Mouse (Mus musculus) adrenal gland, adult 2 months (tissue): ENCODE data around the gene Suclg2. TPM values are rescaled to one million over a fixed set of nuclear protein-coding genes. Genes with fewer than 3 reads are reported as not detected.
A peak's percentile ranks its signal among the peaks of the same experiment; 100 is the strongest.

Source experiments
- DNase-seq: peaks from one replicate; pipeline ENCODE4 v3.0.0; 2021
- polyA plus RNA-seq: library from polyadenylated mRNA; depleted of rRNA; stranded (reverse); fragments of >200 nt; gene quantifications from 2 replicates; pipeline ENCODE4 v1.2.3, GENCODE M21; 2012
- total RNA-seq, 2 experiments: library from RNA; stranded (reverse); gene quantifications; 2 replicates each; pipeline ENCODE4 v1.2.3; 2021

The Suclg2 gene
- total and polyA plus RNA-seq, 3 experiments: 23.0 to 173 (median 121) TPM

DNA sequence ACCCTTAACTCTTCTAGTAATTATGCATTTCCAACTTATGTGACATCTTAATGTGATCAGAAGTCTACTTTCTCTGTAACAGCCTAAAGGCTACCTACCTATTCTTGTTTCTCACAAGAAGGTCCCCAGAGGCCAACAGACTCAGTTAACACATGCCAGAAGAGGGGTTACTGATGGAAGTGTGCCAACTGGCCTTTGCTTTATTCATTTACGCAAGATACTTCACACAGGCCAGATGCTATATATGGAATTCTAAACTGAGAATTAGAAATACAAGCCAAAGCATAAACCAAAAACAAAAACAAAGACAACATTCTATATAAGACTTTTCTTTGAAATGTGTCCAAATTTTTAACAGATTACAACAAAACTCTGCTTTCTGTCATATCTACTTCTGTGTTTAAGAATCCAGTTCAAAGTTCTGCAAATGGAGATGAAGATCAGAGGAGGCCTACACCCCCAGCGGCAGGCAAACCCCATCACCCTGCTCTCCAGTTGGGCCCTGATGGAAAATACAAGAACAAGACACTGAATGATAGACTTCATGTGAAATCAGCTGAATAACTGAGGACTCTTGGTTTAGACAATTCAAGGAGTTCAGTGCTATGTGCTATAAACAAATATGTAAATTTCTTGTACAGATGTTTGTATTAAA lies 155.1 kb downstream of the Suclg2 start:
- DNase-seq: no peak

DNA sequence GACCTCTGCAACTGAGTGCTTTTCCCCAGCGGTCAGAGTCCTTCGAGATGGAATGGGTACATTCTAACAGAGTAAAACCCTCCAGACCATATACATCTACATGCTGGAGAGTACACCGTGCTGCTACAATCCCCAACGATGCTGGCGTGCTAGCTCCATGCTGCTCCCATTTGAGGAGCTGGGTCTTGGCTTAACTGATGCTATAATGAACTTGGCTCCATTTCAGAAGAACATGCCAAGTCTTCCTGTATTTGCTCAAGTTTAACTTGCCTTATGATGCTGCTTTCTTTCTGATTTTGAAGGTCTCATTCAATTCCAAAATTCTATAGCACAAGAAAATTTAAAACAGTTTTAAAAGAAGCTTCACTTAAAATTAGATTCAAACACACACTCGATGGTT lies 162.3 kb downstream of the Suclg2 start:
- no peak for DNase-seq

DNA sequence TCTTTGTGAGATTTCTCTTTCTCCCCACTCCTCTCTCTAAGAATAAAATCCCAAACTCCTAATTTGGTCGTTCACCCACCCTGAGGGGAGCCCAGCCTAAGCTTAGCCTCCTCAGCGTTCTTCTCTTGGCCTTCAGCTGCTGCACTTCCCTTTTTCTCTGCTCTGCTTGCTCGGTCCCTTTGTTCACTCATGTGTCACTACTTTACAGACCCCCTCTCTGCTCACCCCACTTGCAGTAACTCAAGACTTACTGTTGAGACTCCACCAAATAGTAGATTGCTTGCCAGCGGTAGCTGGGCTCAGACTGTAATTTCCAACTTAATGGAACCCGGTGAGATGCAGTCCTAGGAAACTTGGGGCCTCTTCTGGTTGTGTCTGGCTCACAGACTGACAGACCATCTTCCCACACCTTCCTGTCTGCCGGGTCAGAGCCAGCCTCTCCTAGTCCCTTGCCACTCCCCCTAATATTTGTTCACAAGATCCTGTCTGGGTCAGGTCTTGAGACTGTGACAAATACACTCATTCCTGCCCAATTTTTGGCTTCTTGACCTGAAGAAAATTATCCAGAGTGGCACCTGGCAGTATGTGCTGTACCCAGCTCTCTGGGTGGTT lies 166.2 kb downstream of the Suclg2 start:
- DNase-seq: no peak

DNA sequence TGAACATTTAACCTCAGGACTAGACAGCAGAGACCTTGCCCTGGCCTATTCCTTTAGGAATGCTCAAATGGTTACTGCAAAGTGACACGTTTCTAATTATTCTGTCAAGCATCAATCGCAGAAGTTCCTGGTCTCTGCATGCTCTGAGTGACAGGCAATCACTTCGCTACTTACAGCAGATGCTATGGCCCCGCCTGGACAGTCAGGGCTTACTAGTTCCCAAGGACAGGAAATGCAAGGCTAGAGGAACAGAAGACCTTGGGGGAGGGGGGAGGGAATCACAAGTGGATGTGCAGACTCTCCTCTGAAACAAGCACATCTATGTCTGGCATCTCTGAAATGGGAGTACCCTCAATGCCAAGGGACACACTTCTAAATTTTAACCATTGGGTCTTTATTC lies 167.6 kb downstream of the Suclg2 start:
- peak; percentile 14 for DNase-seq

DNA sequence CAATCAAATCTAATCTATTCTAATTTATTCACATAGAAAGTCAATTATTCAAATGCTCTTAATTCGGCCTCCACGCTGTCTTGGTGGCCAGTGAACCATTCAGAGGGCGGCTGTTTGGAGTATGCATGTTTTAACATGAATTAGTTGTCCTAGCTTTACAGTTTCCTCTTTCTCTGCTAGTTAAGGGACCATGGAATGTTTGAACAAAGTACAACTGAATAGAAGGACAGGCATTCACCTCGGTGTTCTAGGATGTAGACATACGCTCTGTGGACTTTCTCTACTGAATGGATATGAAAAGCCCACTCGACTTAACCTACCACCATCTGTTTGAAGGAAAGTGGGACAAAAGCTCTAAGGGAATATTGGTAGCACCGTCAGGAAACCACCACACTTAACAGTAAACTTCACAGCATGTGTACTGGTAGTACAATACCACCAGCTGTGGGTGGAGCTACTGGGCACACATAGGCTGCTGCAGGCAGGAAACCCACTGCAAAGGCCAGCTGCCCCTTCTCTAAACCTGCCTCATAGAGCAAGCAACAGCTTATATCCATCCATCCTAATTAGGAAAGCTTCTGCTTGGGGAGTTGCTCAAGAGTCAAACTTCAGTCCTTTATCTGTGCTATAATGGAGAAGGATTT lies 172.3 kb downstream of the Suclg2 start:
- DNase-seq: no peak

DNA sequence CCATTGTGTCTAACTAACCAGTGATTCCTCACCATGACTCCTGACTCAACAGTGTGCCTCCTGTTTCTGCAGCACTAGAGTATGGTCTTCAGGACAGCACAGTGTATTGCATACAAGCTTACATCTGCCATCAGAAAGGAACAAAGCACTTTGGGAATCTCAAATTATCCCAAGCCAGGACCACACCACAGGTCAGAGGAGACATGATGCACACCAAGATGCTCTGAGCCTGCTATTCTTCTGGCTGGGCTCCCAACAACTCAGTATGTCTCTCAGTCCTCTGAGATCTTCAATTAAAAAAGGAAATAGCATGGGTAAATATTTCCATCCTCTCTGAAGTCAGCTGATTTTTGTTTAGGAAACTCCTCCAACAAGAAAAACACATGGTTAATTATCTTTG lies 172.9 kb downstream of the Suclg2 start:
- no peak for DNase-seq

DNA sequence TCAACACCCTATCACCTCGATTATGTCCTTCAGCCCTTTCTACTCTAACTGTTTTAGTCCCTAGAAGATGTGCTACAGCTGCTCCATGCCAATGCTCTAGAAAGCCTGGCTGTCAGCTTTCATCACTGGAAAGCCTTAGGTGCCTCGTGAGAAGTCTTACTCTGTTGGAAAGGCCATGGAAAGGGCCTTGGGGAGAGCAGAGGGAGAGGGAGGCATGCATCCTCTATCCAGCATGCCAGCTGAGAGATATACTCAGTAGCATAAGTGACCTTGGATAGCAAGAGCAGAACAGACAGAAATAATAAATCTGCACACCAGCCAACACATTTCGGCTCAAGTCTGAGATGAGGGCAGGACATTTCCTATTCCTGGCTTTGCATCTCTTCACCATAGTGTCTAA lies 173.3 kb downstream of the Suclg2 start:
- peak; percentile 18 for DNase-seq

DNA sequence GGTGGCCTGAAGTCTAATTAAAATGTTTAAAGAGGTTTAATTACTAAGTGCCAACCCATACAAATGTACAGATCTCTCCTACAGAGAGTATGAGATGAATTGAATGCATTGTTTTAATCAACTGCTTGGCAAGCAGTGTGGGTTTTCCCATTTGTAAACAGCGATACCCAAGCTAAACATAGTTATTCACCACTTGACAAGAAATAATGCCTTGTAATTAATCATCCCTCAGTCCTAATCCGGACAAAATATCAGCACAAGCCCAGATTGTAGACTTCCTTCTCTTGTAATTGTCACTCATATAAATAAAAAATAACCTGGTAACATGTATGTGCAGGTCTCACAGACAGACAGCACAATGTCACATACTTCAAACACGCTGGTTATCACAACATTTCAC lies 183.4 kb downstream of the Suclg2 start:
- DNase-seq: no peak

DNA sequence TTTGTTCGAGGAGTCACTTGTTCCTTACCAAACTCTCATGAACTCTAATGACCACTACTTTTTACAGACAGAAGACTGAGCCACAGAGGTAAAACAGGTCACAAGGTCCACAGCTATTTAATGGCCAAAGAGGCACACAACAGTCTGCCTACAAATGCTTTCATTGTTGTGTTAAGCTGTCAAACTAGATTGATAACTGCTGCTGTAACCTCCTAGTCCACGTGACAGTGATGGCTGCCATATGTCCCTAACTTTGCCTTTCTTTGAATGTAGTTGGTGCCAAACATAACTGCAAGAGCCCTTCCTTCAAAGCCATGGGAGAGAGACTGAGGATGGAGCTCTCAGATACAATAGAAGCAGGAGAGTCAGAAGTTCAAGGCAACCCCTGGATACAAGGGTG lies 198.8 kb downstream of the Suclg2 start:
- no peak for DNase-seq

DNA sequence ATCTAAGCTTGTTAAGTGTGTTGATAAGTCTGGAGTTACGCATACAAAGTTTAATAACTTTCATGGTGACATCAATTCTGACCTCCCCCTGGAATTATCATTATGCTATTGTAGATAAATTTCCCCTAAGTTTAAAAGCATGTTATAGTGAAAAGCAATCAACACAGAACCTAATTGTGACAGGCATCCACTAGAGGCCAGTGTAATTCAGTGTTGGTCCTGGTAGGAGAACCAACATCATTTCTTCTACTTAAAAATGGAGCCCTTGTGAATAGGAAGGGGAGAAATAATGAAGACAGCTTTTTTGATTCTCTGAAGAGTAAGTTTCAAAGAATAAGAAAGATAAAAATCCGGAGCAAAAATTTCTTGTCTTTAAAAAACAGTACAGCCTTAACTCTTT lies 200.2 kb downstream of the Suclg2 start:
- no peak for DNase-seq

DNA sequence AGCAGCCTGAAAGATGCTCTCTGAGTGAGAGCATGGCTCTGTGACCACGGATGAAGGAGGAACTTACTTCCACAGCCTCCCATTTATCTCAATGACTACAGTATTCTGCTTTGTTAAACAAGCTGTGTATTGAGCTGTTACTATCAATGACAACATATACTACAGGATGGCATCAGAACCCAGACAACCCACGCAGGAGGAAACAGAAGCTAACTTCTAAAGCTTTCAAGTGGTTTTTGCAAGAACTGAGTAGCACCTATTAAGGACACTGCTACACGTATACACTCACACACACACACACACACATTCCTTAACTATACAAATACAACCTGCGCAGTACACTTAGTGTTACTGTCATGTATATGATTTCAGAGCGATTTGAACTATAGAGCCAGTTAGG lies 202.9 kb downstream of the Suclg2 start:
- no peak for DNase-seq

DNA sequence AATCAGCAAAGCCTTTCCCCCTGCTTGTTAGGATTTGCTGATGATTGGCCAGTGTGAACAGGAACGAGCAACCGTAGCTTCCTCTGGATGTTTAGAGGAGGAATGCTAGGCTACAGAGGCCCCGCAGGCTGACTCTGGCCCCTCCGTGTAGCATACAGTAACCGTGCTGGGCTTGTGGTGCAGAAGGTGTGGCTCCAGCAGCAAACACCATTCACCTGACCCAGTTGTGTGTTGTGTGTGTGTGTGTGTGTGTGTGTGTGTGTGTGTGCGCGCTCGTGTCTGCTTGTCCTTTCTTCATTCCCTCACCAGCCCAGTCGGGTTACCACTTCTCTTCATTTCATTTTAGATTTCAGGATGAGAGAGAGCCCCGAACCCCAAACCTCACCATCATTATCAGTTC lies 203.9 kb downstream of the Suclg2 start:
- no peak for DNase-seq

DNA sequence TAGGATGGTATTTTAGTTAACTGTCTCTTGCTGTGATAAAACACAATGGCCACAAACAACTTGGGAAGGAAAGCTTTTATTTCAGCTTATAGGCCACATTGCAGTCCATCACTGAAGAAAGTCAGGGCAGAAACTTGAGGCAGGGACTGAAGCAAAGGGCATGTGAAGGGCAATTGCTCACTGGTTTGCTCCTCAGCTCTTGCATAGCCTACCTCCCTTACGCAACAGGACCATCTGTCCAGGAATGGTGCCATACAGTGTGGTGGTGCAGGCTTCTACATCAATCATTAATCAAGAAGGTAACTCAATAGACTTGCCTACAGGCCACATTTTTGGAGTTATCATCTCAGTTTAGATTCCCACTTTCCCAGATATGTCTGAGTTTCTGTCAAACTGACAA lies 206.9 kb downstream of the Suclg2 start:
- no peak for DNase-seq

DNA sequence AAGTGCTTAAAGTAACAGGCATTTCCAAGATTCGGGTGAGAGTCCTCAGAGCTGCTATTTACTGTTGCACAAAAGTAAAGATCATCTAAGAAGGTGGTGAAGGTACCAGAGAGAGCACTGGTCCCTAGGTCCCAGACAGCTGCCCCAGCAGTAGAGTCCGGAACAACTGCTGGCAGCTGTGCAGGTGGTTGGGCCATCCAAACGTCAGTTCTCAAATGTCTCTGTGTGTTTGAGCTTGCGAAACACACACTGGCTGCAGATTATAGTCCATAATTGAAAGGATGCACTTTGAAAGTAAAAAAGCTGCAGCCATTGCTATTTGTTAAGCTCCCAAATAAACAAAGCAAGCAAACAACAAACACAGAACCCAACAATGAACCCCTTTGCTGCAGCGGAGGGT lies 217.8 kb downstream of the Suclg2 start:
- DNase-seq: no peak

DNA sequence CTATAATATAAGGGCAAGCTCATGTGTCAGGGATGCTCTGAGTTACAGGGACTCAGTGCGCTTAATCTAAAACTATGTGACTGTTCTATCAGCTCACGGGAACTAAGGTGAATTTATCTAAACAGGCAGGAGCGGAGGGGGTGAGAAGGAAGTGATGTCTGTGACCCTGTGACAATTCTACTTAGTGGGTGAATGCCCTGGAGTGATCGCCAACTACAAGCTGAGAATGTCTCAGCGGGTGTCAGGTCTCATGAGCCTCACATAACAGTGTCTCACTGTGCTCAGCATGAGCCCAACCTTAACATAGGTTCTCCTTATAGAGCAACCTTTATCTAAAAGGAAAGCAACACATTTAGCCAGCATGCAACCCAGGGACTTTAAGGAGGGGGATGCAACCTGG lies 219.0 kb downstream of the Suclg2 start:
- no peak for DNase-seq

DNA sequence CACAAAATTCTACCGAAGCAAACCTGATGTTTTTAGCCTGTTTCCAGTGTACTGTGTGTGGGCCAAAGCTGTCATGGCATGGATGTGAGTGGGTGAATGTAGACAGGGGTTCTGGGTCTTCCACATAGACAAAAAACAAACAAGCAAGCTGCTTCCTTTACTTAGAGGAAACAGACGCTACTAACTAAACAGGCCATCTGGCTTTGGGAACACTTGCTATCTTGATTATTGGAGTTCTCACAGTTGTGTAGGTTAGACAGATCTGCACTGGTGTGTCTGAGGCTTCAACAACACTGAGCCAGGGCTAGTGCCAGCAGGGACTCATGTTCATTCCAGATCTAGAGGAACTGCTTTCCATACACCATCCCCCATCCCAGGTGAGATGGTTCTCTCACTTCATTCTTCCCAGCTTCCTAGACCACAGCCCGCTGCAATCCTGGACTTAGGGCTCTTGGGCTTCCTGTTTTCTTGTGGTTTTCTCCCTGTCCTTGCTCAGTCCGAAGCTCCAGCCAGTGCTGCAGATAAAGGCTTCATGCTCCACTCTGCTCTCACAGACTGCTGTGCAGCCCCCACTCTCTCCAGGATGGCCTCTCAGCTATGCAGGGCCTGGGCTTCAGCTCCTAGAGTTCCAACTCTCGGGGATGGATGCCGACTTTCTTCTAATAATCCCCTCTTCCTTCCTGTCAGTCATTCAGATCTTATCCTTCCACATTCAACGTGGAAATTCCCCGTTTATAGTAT lies 226.2 kb downstream of the Suclg2 start:
- no peak for DNase-seq

DNA sequence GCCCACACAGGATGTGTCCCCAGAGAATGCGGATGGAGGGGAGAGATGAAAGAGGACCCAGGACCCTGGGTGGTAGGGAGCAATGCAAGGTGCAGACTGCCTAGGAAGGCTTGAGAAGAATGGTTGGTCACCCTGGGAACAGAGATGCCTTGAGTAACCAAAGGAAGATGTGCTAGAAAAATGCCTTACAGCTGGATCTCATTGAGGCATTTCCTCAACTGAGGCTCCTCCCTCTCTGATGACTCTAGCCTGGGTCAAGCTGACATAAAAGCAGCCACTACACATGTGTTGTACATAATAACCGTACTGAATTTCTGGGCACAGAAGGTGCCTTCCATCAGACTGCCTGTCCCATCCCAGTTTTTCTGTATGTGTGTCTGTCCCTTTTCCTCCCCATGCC lies 227.6 kb downstream of the Suclg2 start:
- DNase-seq: no peak

DNA sequence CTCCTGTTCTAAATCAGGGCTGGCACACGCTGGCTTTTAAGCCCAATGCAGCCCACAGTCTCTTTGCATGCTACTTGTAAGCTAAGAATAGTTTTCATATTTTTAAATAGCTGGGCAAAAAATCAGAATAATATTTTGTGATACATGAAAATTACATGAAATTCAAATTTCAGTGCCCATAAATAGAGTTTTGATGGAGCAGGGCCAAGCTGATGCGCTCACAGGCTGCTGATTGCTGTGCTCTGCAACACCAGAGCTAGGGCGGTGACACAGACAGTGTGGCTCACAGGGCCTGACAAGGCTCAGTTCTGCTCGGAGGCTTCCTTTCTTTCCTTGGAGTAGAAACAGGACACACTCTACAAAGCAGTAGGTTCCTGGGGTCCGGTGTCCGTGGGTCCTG lies 232.8 kb downstream of the Suclg2 start:
- DNase-seq: no peak

DNA sequence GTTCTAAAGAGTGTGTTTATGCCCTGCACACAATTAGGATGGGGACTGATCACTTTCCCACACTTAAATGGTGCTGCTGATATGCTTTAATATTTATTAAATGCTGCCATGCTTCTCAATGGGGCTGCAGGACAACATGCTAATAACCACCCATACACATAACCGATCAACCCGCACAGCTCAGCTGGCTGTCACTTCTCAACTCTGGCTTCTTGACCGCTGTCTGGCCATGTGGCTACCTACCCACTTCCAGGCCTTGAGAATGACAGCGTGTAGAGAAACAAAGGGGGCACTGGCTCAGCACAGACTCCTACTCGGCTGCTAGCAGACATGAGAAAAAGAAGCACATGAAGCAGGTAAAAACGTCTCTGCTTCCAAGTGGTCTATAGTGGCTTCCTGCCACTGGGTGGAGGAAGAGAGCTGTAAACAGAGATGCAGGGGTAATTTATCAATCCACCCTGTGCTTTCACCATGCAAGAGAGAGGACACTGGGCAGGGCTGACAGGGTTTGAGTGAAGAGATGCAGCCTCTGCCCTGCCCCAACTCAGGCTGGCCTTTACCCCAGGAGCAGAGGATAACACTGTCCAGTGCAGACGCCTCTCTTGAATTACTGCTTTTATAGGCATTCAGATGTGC lies 234.3 kb downstream of the Suclg2 start:
- peak; percentile 34 for DNase-seq

DNA sequence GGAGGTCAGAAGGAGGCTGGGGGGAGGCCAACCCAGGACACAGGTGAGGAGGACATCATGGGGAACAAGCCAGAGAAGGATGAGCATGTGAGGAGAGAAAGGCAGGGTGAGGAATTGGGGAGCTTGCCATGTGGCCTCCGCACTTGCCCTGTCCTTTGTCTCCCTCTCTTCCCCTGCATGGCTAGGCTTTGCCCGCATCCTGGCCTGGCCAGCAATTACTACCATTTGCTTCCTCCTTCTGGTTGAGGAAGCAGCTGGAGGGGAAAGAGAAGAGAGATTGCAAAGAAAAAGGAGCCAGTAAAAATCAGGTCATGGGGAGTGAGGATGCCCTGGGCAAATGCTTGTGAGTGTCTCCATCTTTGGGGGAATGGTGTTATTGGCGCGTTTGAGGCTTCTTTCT lies 234.9 kb downstream of the Suclg2 start:
- no peak for DNase-seq

DNA sequence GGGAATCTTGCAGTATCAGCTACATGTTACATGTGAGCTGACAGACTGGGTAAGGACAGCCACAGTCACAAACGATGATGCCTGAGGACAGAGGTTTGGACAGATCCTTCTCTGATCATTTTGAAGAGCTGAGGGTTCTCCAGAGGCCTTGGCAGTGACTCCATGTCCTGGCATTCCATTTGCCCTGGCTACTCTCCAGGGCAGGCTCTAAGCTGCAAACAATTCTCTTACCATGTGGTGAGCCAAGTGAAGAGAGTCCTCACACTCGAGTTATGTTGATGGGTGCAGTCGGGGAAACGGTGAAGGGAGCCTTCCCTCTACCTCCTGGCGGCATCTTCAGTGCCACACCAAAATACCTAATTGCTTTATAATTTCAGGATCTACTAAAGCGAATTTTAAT lies 235.5 kb downstream of the Suclg2 start:
- peak; percentile 52 for DNase-seq

DNA sequence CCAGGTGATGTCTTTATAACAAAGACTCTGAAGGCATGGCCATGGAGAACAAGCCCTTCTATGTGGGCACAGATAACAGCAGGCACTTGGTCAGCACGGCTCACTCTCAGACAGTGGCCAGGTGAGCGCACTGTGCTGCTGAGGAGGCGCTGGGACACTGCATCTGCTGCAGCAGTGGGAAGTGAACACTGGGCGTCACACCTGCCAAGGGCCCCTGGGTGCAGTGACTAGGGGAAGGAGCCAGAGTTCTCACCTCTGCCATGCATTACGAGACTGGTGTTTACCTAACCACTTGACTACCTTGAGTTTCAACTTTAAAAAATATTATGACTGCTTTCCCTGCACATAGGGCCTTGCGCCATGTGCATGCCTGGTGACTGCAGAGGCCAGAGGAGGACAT lies 238.8 kb downstream of the Suclg2 start:
- DNase-seq: no peak

DNA sequence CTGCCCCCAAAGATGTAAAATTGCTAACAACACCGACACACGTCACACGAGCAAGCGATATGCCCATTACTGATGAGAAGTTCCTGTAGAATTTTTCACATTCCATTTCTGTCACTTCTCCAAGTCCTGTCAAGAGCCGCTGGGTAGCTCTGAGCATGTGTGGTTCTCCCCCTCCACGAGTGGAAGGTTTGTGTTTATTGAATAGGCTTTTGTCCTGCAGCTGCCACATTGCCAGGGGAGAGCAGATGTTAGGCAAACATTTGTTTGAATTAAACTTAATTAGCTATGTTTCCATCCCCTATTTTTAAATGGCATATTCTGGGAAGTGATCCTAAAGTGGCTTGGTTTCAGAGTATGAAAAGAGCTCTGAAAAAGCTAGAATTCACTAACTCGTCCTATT lies 249.1 kb downstream of the Suclg2 start:
- DNase-seq: no peak
